Comparison of ENCODE assay signal across 8 mouse cellular contexts in genomic region chr9:71188647-71189415, GRCm38 (mm10). TPM values are rescaled to one million over a fixed set of nuclear protein-coding genes. Genes with fewer than 3 reads are reported as not detected.
DNase-seq lines count a peak whose midpoint lies in the region; ATAC-seq lines count a peak whose summit lies in the region.

No protein-coding gene starts in this region.

- H3K36me3 ChIP-seq in hindbrain, embryonic 15.5 days, result no peaks in the 10 kb centered on the region

- peak overlapping the region; percentile 61 for H3K4me2 ChIP-seq in hindbrain, embryonic 15.5 days

- H3K9ac ChIP-seq in hindbrain, embryonic 15.5 days, result 0 out of 2 replicates have a peak overlapping the region, but pooled peaks have one; percentile 27

- peaks cover 3% of the 10 kb centered on the region; the same call in 1 of the 2 replicates for H3K4me1 ChIP-seq in hindbrain, embryonic 15.5 days (replicated peaks)

- peak overlapping the region; percentile 22 for H3K4me3 ChIP-seq in hindbrain, embryonic 15.5 days

- no peaks in the 10 kb centered on the region for H3K27me3 ChIP-seq in hindbrain, embryonic 15.5 days

- H3K27ac ChIP-seq in hindbrain, embryonic 15.5 days (replicated peaks), result no peak overlapping the region

- peak; percentile 33 for DNase-seq in WW6 (ENCODE audit: low read depth, low spot score)
- DNase-seq in cerebellum, postnatal 14 days, result peak; percentile 76 to 85
- peak; percentile 49 to 50 for DNase-seq in frontal cortex, postnatal 25 days (ENCODE audit: low spot score in 2 of 2)
- DNase-seq in left cerebral cortex, adult 18-20 months (ENCODE audit: low spot score in 2 of 2), result peak; percentile 48 to 72
- DNase-seq in lung, postnatal 4 days, result peak; percentile 34 to 72
- DNase-seq in right cerebral cortex, adult 2 months (ENCODE audit: low spot score in 2 of 2), result peak; percentile 72 to 73
- DNase-seq in urinary bladder, postnatal 14 days (ENCODE audit: low spot score), result peak; percentile 75

- no peaks in the 10 kb centered on the region for H3K9me3 ChIP-seq in hindbrain, embryonic 15.5 days

- ATAC-seq in hindbrain, embryonic 15.5 days (ENCODE audit: low FRiP score, low read depth), result peak; percentile 83

- 16% methylated on average over 12 of the region's 12 CpGs for WGBS in hindbrain, embryonic 15.5 days

RNA-seq across cellular contexts. Expression of gene Aqp9, which starts 20.3 kb away (rescaled TPM):
- polyA plus RNA-seq in hindbrain, embryonic 15.5 days (2015; fragmentation: Nextera tagmentation; extraction: Ambion mirVana), result 1.3 and 1.4 TPM in 2 replicates
- total RNA-seq in left cerebral cortex, adult 18-20 months (2021), result 1 to 10 TPM; 1.5 to 1.9 TPM

RNA-seq across cellular contexts. Expression of gene Aldh1a2, which starts 26.8 kb away (rescaled TPM):
- polyA plus RNA-seq in hindbrain, embryonic 15.5 days (2015; fragmentation: Nextera tagmentation; extraction: Ambion mirVana), result 27.3 and 36.6 TPM in 2 replicates
- total RNA-seq in left cerebral cortex, adult 18-20 months (2021), result 10 to 100 TPM; 16.3 to 16.8 TPM
